Mouse (Mus musculus) heart, adult 9 months (tissue): ENCODE data around the gene Adamts12.

Experiments
- DNase-seq, 2 experiments: peaks; one replicate each; pipeline ENCODE4 v3.0.0; 2022; ENCODE audit warnings: low spot score in 2 of 2

Gene Adamts12

GRCm38 (mm10) chr15:11145581-11145980 lies 81.0 kb downstream of the Adamts12 start:
- DNase-seq, result no peak

DNA sequence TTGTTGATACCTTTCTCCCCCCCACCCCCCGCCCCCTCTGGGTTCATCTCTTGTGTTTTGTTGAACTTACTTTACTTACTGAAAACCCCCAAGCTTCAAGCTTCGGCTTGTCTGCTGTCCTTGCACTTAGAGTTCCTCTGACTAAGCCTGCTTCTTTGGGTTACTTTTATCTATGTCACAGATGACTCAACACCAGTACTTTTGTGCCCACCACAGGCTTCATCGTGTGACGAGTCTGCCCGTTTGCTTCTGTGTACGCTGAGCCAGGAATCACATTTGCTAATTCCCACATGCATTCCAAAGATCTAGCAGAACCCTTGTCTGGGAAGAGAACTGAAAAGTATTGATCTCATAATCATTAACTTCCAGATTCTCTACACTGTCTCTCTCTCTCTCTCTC lies 94.8 kb downstream of the Adamts12 start:
- DNase-seq, result no peak

GRCm38 (mm10) chr15:11160759-11161158 lies 96.2 kb downstream of the Adamts12 start:
- DNase-seq, result no peak

DNA sequence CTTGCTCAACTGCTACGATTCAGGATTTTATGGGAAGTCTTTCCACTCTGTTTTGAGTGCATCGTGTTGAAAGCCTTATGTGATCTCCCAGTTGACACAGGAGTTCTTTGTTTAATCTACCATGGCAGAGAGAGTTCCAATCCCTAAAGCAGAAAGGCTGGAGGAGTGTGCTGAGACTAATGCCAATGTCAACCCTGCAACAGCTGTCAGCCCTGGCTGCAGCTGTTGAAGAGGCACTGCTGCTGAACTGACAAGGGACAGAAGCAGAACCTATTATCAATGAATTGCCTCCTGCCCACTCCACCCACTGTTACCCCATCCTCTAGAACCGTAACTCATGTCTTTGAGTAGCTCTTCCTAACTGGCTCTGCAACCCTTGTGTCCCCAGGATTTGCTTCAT lies 101.3 kb downstream of the Adamts12 start:
- peak; percentile 12 to 24 for DNase-seq

GRCm38 (mm10) chr15:11173884-11174470 lies 109.4 kb downstream of the Adamts12 start:
- DNase-seq, result no peak

DNA sequence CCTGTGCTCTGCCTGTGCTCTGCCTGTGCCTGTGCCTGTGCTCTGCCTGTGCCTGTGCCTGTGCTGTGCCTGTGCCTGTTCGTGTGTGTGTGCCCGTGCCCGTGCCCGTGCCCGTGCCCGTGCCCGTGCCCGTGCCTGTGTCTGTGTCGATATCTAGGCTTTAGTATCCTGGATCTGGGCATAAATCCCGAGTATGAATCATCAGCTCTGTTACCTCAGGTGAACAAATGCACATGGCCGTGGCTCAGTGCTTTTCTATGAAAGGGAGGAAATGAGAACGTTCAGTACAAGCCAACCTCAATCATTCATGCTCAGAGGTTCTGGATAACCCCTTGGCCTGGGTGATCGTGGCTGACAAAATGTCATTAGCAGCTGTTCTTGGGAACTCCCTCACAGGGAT lies 110.3 kb downstream of the Adamts12 start:
- DNase-seq, result no peak

DNA sequence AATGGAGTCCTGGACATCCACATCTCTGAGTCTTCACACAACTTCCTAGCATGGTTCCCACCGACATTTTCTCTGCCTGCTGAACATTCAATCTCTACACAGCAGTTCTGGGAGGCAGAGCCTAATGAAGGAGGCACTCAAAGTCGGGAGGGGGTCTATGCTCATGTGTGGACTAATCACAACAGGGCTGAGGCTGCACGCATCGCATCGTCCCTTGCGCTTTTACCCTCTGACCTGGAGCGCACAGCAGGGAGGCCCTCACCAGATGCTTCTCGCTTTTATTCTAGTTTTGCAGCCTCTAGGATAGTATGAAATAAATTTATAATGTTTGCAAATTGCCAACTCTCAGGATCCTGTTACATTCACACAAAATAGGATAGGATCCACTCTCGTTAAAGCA lies 112.9 kb downstream of the Adamts12 start:
- DNase-seq, result no peak

- peak in 1 of 2 experiments; percentile 13 for DNase-seq
Observed at GRCm38 (mm10) chr15:11179751-11180169, 115.2 kb downstream of the Adamts12 start.

GRCm38 (mm10) chr15:11186711-11187110 lies 122.1 kb downstream of the Adamts12 start:
- DNase-seq, result no peak

DNA sequence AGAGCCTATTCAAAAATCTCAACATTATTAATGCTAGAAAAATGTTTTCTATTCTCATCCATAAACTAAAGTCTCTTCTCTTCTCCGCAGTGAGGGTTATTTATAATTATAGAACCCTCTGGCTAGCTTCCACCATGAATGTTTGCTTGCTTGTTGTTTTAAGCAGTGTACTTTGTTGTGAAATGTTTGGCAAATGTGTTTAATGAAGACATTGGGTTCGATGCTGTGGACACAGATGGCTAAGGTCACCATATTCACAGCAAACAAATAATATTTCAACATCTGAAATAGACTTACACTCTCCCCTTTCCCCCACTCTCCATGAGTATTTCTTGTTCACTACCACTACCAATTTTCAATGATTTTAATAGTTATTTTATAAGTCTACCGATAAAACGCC lies 125.9 kb downstream of the Adamts12 start:
- no peak for DNase-seq

DNA sequence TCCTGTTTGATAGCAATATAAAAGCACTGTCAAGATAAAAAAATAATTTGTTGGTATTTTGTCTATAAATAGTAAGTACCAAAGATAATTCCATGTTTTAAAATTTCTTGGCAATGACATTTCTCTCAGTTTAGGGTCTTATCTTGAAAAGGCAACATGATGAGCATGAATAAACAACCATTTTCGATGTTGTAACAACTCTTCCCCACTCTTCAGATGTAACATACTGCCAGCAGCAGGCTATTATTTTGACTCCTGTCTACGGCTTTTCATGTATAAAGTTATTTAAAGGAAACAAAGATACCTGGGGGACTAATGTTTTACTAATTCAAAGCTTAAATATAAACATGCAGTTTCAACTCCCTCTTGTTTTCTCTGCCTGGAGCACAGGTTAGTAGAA lies 128.2 kb downstream of the Adamts12 start:
- no peak for DNase-seq

DNA sequence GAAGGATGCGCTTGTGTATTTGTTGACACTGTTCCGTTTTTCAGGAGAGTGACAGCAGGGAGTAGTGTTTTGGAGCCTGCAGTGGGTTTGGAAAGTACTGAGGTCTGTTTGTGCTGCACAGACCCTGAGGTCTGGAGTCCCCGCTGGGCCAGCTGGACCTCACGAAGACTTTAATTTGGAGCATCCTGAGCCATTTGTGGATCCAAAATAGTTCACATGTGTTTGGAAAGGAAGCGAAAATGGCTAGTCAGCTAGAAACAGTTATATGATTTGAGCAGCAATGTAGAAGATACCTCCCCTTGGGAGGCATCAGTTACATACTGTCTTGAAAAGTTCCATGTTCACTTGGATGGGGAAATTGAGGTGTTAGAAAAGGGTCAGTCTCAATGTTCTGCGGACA lies 132.5 kb downstream of the Adamts12 start:
- peak; percentile 40 to 44 for DNase-seq

DNA sequence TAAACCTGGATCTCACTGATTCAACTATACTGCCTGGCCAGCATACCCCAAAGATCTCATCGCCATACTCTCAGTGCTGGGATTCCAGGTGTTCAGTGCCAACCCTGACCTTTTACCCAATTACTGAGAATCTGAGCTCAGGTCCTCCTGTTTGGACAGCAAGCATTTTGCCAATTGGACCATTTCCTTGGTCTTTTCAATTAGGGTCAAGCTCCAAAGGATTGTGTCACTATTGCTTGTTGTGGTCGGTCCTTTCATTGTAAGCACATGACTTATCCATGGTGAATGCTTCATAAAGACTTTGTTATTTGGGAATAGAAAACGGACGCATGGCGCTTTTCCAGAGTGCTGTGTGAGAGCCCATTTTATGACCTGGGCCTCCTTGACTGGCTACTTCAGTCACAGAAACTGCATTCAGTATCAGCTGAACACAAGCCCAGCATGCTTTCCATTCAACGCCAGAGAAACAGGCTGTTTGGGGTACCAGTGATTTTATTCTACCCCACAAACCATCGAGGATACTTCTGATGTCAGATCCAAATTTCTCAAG lies 133.7 kb downstream of the Adamts12 start:
- no peak for DNase-seq

GRCm38 (mm10) chr15:11203084-11203483 lies 138.5 kb downstream of the Adamts12 start:
- DNase-seq, result no peak

DNA sequence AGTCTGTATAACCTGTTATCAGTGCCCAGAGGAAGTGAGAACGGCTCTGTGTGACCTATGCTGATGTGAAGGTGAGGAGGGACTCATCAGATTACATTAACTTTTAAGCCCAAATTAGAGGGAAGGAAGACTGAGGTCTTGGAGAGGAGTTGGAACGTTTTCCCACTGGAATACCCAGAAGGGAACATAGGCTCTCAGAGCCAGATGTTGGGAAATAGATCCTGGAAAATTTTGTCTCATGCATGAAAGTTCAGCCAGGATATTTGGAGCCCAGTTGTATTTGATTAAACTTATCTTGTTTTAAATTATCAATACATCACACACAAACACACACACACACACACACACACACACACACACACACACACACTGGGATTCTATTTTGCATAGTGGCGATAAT lies 140.3 kb downstream of the Adamts12 start:
- peak; percentile 27 to 43 for DNase-seq

- no peak for DNase-seq
Observed at GRCm38 (mm10) chr15:11210976-11211375, 146.4 kb downstream of the Adamts12 start.

DNA sequence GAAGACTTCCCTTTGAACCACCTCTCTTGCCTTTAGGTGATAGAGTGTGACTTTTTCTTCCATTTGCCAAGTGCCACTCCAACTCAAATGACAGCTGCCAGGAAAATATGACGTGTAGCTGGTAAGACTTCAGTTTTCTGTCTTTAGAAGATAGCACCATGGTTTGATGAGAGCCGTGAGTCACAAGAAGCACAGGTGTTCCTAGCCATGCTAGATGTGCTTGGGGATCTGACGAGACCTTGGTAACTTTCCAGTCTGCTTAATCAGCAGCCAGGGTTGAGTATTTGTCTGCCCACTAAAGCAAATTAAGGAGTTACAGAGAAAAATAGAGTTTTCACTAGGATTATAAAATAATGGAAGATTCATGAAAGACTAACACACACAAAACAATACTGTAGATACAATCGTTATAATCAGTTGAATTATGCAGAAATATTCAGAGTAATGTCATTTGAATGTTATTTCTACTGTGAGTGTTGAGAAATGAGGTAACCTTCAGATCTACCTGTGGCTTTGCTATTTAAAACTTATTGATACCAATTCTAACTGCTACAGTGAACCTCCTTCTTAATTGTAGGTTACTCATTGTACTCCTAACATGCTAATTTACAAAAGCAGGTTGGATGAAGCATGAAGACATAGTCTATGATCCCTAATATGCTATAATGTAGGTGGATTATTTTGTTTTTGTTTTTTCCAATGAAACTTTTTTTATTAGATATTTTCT lies 169.5 kb downstream of the Adamts12 start:
- DNase-seq, result no peak

DNA sequence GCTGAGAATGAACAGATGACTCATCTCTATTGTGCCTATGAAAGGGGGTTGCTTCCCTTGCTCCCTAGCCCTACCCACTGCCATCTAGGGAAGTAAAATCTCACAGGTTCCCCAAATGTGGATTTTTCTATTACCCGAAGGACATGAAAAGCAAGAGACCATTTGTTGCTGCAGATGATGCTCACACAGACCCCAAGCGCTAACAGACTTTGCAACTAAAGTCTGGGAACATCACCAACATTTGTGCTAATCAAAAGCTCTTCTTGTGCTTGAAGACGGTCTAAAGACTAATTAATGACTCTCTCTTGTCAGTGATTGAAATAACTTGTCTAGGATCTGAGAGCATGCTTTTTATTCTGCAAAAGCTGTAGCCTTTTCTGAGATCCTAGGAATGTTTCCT lies 175.8 kb downstream of the Adamts12 start:
- DNase-seq, result no peak

DNA sequence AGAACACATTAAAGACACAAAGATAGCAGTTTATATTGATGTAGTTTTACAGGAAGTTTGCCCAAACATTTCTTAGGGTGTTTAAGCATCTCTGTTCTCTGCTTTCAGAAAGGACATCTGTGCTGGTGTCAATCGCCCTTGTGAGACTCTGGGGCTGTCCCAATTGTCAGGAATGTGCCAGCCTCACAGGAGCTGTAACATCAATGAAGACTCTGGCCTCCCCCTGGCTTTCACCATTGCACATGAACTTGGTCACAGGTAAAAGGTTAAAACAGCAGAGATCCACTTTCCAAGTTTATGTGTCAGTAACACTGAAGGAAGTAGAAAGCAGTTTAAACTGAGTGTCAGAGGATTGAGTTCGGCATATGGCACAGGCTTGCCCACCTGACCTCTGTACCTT lies 176.7 kb downstream of the Adamts12 start:
- no peak for DNase-seq

GRCm38 (mm10) chr15:11246402-11246801 lies 181.8 kb downstream of the Adamts12 start:
- DNase-seq, result no peak

DNA sequence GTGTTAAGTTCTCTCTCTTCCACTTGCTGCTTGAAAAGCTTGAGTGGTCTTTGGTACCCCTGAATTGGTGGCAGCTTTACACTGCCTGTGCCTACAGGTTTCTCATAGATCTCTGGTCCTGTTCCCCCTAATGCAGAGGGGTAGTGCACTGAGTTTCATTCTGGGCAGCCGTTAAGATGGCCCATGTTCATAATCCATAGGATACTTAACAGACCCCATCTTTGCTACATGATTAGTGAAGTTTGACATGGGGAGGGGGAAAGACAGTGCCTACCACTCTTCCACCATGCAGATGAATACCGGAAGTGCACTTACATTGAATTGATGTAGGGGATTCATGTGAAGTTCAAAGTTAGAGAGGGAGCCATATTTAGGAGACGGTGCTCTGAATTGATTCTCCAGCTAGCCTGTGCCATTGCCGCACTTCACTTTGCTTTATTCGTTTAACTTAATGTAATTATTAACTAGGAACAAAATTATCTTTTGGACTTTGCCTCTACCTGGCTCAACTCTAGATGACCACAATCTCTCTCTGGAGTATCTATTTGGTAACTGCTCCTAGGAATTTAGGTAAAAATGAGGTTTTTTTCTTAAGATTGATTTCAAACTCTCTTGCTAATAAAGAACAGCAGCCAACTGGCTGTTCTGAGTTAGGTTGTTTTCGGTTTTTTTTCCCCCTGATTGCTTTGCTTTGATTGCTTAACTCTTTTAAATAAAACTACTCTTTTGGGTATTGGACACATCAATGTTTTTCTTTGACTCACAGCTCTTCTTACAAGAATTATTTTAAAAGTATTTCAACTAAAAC lies 214.9 kb downstream of the Adamts12 start:
- no peak for DNase-seq

DNA sequence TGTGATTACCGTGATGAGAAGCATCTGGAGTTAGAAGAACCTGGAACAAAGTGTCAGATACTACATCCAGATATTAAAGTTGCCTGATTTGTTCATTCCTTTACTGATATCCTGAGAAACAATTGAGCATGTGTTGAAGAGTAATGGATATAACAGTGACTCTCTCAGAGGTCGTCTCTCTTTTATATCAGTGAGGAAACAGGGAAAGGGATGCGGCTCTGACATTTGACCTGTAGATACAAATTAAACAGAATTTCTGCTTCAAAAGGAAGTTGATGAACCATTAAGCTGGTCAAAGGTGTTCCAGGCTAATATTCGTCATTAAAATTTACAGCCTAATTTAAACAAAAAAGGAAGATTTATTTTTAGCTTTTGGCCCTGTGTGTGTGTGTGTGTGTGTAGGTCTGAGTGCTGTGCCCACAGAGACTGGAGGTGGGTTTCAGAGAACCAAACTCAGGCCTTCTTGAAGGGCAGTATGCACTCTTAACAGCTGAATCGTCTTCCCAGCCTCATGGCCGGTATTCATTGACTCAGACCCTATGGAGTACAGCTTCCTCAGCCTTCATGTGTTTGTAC lies 216.2 kb downstream of the Adamts12 start:
- no peak for DNase-seq
